Mouse (Mus musculus): ENCODE measurements around the gene Rab3il1. TPM values are rescaled to one million over a fixed set of nuclear protein-coding genes. Genes with fewer than 3 reads are reported as not detected.
A peak's percentile ranks its signal among the peaks of the same experiment; 100 is the strongest.

Rab3il1 gene
- total and polyA plus RNA-seq, 2 experiments, result 3.1 to 3.8 TPM

DNA sequence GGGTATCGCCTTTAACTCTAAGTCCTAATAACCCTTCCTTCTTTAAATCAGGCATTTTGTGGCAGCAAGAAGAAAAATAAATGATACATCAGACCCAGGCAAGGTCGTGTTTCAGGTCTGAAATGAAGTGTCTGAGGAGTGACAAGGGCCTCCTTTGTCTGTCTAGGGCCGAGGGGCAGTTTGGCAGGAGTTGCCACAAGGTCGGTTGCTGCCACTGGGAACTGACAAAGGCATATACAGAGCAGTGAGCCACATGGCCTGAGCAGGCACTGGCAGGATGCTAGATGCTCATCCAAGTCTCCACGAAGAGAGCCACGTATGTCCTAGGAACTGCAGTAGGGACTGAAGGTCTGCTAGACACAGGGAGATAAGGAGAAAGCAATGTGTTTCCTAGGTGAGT is 76.9 kb downstream of the Rab3il1 start:
- no peak for TF ChIP-seq POLR2A (IDR thresholded peaks at IDR 0.05; ENCODE audit: extremely low read depth, insufficient read depth, low read length)
- no peak for DNase-seq (ENCODE audit: extremely low read depth, low read depth, low spot score)
- peaks cover 25% of the 10 kb centered on the region for H3K4me1 ChIP-seq (ENCODE audit: control insufficient read depth, insufficient read depth, low read length)
- 84% methylated on average over 6 of the region's 6 CpGs for WGBS
- H3K9ac ChIP-seq (ENCODE audit: low read depth, low read length), result no peak overlapping the region
- H3K4me3 ChIP-seq (ENCODE audit: insufficient read depth, low read depth, low read length), result no peak overlapping the region
- no peak overlapping the region for H3K27ac ChIP-seq (replicated peaks; ENCODE audit: insufficient read depth, low read depth, low read length)
- H3K36me3 ChIP-seq (ENCODE audit: control insufficient read depth, insufficient read depth, low read length), result peaks cover 91% of the 10 kb centered on the region
- H3K27me3 ChIP-seq (ENCODE audit: control insufficient read depth, insufficient read depth, low read length), result no peaks in the 10 kb centered on the region
- no peaks in the 10 kb centered on the region for H3K79me2 ChIP-seq (ENCODE audit: control insufficient read depth, insufficient read depth, low read length)

DNA sequence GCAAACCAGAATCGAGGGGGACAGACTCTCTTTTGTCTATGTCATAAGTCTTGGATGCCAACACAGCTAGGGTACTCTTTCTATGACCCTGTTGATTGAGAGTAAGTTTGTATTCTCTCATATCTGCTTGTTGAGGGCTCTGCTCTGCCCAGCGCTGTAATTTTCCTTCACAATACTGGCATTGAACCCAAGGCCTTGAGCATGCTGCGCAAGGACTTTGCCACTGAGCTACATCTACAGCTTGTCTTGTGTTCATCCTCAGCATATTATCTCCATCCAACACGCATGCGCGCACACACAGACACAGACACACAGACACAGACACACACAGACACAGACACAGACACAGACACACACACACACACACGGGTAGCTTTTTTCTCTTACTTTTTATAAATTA is 78.9 kb downstream of the Rab3il1 start:
- H3K79me2 ChIP-seq (ENCODE audit: control insufficient read depth, insufficient read depth, low read length), result peaks cover 3% of the 10 kb centered on the region; the same call in 1 of the 2 replicates
- no peak overlapping the region for H3K9ac ChIP-seq (ENCODE audit: low read depth, low read length)
- H3K27me3 ChIP-seq (ENCODE audit: control insufficient read depth, insufficient read depth, low read length), result no peaks in the 10 kb centered on the region
- WGBS, result 85% methylated on average over 7 of the region's 7 CpGs
- H3K27ac ChIP-seq (replicated peaks; ENCODE audit: insufficient read depth, low read depth, low read length), result no peak overlapping the region; the same call in 1 of the 2 replicates
- no peak for DNase-seq (ENCODE audit: extremely low read depth, low read depth, low spot score)
- no peak overlapping the region for H3K4me3 ChIP-seq (ENCODE audit: insufficient read depth, low read depth, low read length)
- no peak for TF ChIP-seq CTCF (IDR thresholded peaks at IDR 0.05; ENCODE audit: low read depth, low read length)
- no peak for TF ChIP-seq POLR2A (IDR thresholded peaks at IDR 0.05; ENCODE audit: extremely low read depth, insufficient read depth, low read length)
- H3K4me1 ChIP-seq (ENCODE audit: control insufficient read depth, insufficient read depth, low read length), result peaks cover 19% of the 10 kb centered on the region
- peaks cover 90% of the 10 kb centered on the region for H3K36me3 ChIP-seq (ENCODE audit: control insufficient read depth, insufficient read depth, low read length)

DNA sequence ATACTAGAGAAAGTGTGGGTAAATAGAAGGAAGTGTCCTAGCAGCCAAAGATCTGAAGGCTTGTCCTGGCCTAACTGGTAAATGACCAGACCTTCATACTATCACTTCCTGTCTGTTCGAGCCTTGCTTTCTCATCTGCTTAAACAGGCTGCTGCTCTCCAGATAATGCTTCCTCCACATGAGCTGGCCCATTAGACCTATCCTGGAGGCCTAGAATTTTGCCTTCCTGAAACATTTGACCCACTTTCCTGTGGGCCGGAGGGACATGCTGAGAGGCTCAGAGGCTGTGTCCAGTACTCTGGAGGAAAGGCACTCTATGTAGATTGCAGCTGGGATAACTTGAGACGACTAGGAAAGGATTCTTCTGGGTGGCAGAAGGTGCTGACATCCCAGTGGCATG is 80.6 kb downstream of the Rab3il1 start:
- TF ChIP-seq CTCF (IDR thresholded peaks at IDR 0.05; ENCODE audit: low read depth, low read length) (no peak), POLR2A (IDR thresholded peaks at IDR 0.05; ENCODE audit: extremely low read depth, insufficient read depth, low read length) (no peak)
- H3K27ac ChIP-seq (replicated peaks; ENCODE audit: insufficient read depth, low read depth, low read length), result peak overlapping the region; percentile 30
- 68% methylated on average over 3 of the region's 3 CpGs for WGBS

DNA sequence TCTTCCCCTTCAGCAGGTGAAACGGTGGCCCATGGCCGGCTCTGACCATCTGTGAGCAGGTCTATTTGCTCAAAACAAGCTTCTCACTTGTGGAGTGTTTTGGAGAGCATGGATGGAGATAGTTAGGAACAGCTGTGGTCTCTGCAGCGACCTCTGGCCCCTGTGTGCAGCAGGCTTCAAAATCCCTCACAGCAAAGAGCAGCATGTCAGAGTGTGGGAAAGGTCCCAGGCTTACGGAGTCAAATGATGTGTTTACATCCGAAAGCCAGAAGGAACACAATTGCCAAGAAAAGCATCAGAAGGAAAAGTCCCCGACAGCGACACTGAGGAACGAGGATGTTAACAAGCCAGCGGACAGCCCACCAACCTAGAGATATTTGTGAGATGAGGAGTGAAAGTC is 84.0 kb downstream of the Rab3il1 start:
- H3K9ac ChIP-seq (ENCODE audit: low read depth, low read length), result no peak overlapping the region
- 79% methylated on average over 9 of the region's 9 CpGs for WGBS
- TF ChIP-seq POLR2A (IDR thresholded peaks at IDR 0.05; ENCODE audit: extremely low read depth, insufficient read depth, low read length) (no peak), CTCF (IDR thresholded peaks at IDR 0.05; ENCODE audit: low read depth, low read length) (no peak)
- H3K4me3 ChIP-seq (ENCODE audit: insufficient read depth, low read depth, low read length), result no peak overlapping the region
- peaks cover 3% of the 10 kb centered on the region; the same call in 1 of the 2 replicates for H3K79me2 ChIP-seq (ENCODE audit: control insufficient read depth, insufficient read depth, low read length)
- DNase-seq (ENCODE audit: extremely low read depth, low read depth, low spot score), result no peak
- peaks cover 87% of the 10 kb centered on the region for H3K36me3 ChIP-seq (ENCODE audit: control insufficient read depth, insufficient read depth, low read length)
- peaks cover 11% of the 10 kb centered on the region for H3K4me1 ChIP-seq (ENCODE audit: control insufficient read depth, insufficient read depth, low read length)
- H3K27ac ChIP-seq (replicated peaks; ENCODE audit: insufficient read depth, low read depth, low read length), result 0 out of 2 replicates have a peak overlapping the region, but pooled peaks have one; percentile 5
- H3K27me3 ChIP-seq (ENCODE audit: control insufficient read depth, insufficient read depth, low read length), result no peaks in the 10 kb centered on the region

More for the DNA sequence above, 80.6 kb downstream of the Rab3il1 start:
- no peak overlapping the region for H3K4me3 ChIP-seq (ENCODE audit: insufficient read depth, low read depth, low read length)
- peaks cover 93% of the 10 kb centered on the region for H3K36me3 ChIP-seq (ENCODE audit: control insufficient read depth, insufficient read depth, low read length)
- no peak overlapping the region for H3K9ac ChIP-seq (ENCODE audit: low read depth, low read length)
- no peaks in the 10 kb centered on the region for H3K27me3 ChIP-seq (ENCODE audit: control insufficient read depth, insufficient read depth, low read length)
- no peak for DNase-seq (ENCODE audit: extremely low read depth, low read depth, low spot score)
- H3K79me2 ChIP-seq (ENCODE audit: control insufficient read depth, insufficient read depth, low read length), result peaks cover 3% of the 10 kb centered on the region; the same call in 1 of the 2 replicates
- H3K4me1 ChIP-seq (ENCODE audit: control insufficient read depth, insufficient read depth, low read length), result peaks cover 13% of the 10 kb centered on the region

DNA sequence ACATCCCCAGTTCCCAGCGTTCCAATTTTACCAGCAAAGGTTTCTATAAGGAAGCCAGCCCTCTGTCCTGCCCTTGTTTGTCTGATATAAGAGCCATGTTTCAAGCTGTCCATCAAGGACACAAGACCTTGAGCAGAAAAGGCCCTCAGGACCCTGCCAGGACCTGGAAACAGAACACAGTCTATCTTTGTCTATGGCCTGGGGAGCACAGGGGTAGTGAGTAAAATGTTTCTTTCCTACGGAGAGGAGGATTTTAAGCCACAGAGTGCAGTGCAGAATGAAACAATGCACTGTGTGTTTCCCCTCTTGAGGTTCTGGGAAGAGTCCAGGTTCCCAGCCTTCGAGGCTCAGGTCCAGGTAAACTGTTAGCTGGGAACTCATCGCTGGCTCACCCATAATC is 85.5 kb downstream of the Rab3il1 start:
- WGBS, result 51% methylated on average over 4 of the region's 4 CpGs
- Histone ChIP-seq H3K27ac (replicated peaks; ENCODE audit: insufficient read depth, low read depth, low read length) (no peak overlapping the region), H3K36me3 (ENCODE audit: control insufficient read depth, insufficient read depth, low read length) (peaks cover 88% of the 10 kb centered on the region), H3K4me3 (ENCODE audit: insufficient read depth, low read depth, low read length) (no peak overlapping the region), H3K27me3 (ENCODE audit: control insufficient read depth, insufficient read depth, low read length) (no peaks in the 10 kb centered on the region), H3K4me1 (ENCODE audit: control insufficient read depth, insufficient read depth, low read length) (peaks cover 9% of the 10 kb centered on the region), H3K79me2 (ENCODE audit: control insufficient read depth, insufficient read depth, low read length) (peaks cover 12% of the 10 kb centered on the region; the same call in 1 of the 2 replicates), H3K9ac (ENCODE audit: low read depth, low read length) (no peak overlapping the region)
- DNase-seq (ENCODE audit: extremely low read depth, low read depth, low spot score), result no peak
- no peak for TF ChIP-seq CTCF (IDR thresholded peaks at IDR 0.05; ENCODE audit: low read depth, low read length)
- no peak for TF ChIP-seq POLR2A (IDR thresholded peaks at IDR 0.05; ENCODE audit: extremely low read depth, insufficient read depth, low read length)

Other genes starting within 250 kb of the Rab3il1 start
- not detected in 2 replicates for gene Scgb2a2, start 154.1 kb upstream of the Rab3il1 start, total RNA-seq (2014; rRNA removed)
- not detected in 2 replicates for gene Scgb2a2, start 154.1 kb upstream of the Rab3il1 start, polyA plus RNA-seq (2012; rRNA removed)
- 1.9 and 2.4 TPM in 2 replicates for gene Incenp, start 102.1 kb upstream of the Rab3il1 start, total RNA-seq (2014; rRNA removed)
- 0.76 and 1.4 TPM in 2 replicates for gene Incenp, start 102.1 kb upstream of the Rab3il1 start, polyA plus RNA-seq (2012; rRNA removed)
- 1,154 and 1,241 TPM in 2 replicates for gene Fth1, start 21.1 kb upstream of the Rab3il1 start, total RNA-seq (2014; rRNA removed)
- 7,340 and 8,771 TPM in 2 replicates for gene Fth1, start 21.1 kb upstream of the Rab3il1 start, polyA plus RNA-seq (2012; rRNA removed)
- not detected in 2 replicates for gene Best1, start within 50 bp of the Rab3il1 start, total RNA-seq (2014; rRNA removed)
- 0.05 TPM in 1 of 2 replicates, not detected in the other for gene Best1, start within 50 bp of the Rab3il1 start, polyA plus RNA-seq (2012; rRNA removed)
- gene Fads3, start 39.9 kb downstream of the Rab3il1 start, total RNA-seq (2014; rRNA removed), result 1.4 and 2.8 TPM in 2 replicates
- 4.8 TPM in 2 replicates for gene Fads3, start 39.9 kb downstream of the Rab3il1 start, polyA plus RNA-seq (2012; rRNA removed)
- 284 and 293 TPM in 2 replicates for gene Fads2, start 100.1 kb downstream of the Rab3il1 start, total RNA-seq (2014; rRNA removed)
- 586 and 618 TPM in 2 replicates for gene Fads2, start 100.1 kb downstream of the Rab3il1 start, polyA plus RNA-seq (2012; rRNA removed)
- 238 and 300 TPM in 2 replicates for gene Fads1, start 181.2 kb downstream of the Rab3il1 start, total RNA-seq (2014; rRNA removed)
- gene Fads1, start 181.2 kb downstream of the Rab3il1 start, polyA plus RNA-seq (2012; rRNA removed), result 297 and 352 TPM in 2 replicates
- gene Tmem258, start 202.3 kb downstream of the Rab3il1 start, total RNA-seq (2014; rRNA removed), result 41.1 and 63.0 TPM in 2 replicates
- gene Tmem258, start 202.3 kb downstream of the Rab3il1 start, polyA plus RNA-seq (2012; rRNA removed), result 80.0 and 133 TPM in 2 replicates
- gene Fen1, start 202.5 kb downstream of the Rab3il1 start, total RNA-seq (2014; rRNA removed), result 3.0 and 4.6 TPM in 2 replicates
- 2.3 and 2.5 TPM in 2 replicates for gene Fen1, start 202.5 kb downstream of the Rab3il1 start, polyA plus RNA-seq (2012; rRNA removed)
- gene Myrf, start 239.1 kb downstream of the Rab3il1 start, total RNA-seq (2014; rRNA removed), result 3.0 and 5.3 TPM in 2 replicates
- gene Myrf, start 239.1 kb downstream of the Rab3il1 start, polyA plus RNA-seq (2012; rRNA removed), result 23.4 and 31.4 TPM in 2 replicates